Mouse (Mus musculus) olfactory bulb, adult 2 months (tissue): ENCODE measurements at regions not wholly inside any gene's neighbourhood (a gene's known extent, or its start where the extent isn't known, plus 50 kb on each side); places are given as distances from the start of the nearest gene placed in this dataset.

Experiments used
- CTCF ChIP-seq: fragments of 200-500 bp; IDR thresholded peaks from 2 replicates; pipeline ENCODE4 v1.5.1; 2012; ENCODE audit warnings: low read depth, mild to moderate bottlenecking, low read length, moderate library complexity; ENCODE audit not compliant: insufficient read depth
- POLR2A ChIP-seq: fragments of 200-500 bp; IDR thresholded peaks from 2 replicates; pipeline ENCODE4 v1.6.1; 2012; ENCODE audit warnings: mild to moderate bottlenecking, low read depth, low read length, moderate library complexity; ENCODE audit not compliant: insufficient read depth

GRCm38 (mm10) chr1:82150219-82151128, 82.4 kb upstream of the Gm9747 start:
- TF ChIP-seq CTCF: no peak
- TF ChIP-seq POLR2A: no peak
